Mouse (Mus musculus): ENCODE measurements around the gene Tcp11l2.

DNA sequence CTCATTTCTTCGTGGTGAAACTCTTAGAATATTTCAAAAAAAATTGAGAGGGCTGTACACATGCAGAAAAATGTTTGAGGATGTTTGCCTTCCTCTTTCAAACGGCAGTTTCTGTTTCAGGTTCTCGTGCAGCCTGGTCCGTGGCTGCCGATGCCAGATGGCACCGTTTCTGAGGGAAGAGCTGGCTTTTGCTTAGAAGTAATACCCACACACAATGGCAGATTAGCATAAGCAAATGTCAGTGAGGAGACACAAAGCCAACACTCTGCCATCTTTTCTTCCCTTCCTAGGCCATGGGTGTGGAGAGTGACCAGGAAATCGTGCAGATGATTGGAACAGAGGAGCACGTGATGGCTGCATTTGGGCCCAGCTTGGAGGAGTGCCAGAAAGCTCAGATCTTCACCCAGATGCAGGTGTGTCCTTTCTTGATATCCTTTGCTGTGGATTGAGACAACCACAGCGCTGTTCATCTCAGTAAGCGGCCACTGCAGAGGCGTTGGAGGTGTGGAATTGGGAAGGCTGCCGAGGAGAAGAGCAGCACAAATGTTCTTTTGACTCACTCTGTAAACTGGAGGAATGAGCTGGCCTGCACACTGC, 70.2 kb downstream of the Tcp11l2 start:
- TF ChIP-seq POLR2AphosphoS2 (IDR thresholded peaks at IDR 0.05; ENCODE audit: insufficient read length, low read depth) (no peak), POLR2A (IDR thresholded peaks at IDR 0.05; ENCODE audit: insufficient read length, low read depth) (no peak), TCF12 (IDR thresholded peaks at IDR 0.05; ENCODE audit: insufficient read depth, poor library complexity, severe bottlenecking) (no peak), TCF3 (IDR thresholded peaks at IDR 0.05; ENCODE audit: insufficient read length, low read depth) (no peak), SRF (IDR thresholded peaks at IDR 0.05; ENCODE audit: control insufficient read depth, insufficient read length, low read depth) (no peak), USF1 (IDR thresholded peaks at IDR 0.05; ENCODE audit: low read depth) (no peak)

Data from myocyte (in vitro differentiated cells).